Mouse (Mus musculus): ENCODE data around the gene Paqr9.

GRCm38 (mm10) chr9:95599399-95599798 is 39.9 kb downstream of the Paqr9 start:
- TF ChIP-seq CTCF (conservative IDR thresholded peaks at IDR 0.05; ENCODE audit: low read length), result peak; percentile 87
- TF ChIP-seq NANOG (IDR thresholded peaks at IDR 0.05; ENCODE audit: borderline replicate concordance, low read length), result no peak
